Mouse (Mus musculus) liver, embryonic 14.5 days (tissue): ENCODE results near the gene Rbl2. TPM values are rescaled to one million over a fixed set of nuclear protein-coding genes. Genes with fewer than 3 reads are reported as not detected.

Source experiments
- ATAC-seq: fragments of 200-750 bp; cut with Nextera tagmentation; 2 replicates; pipeline ENCODE4 v1.8.0; 2017; ENCODE audit warnings: moderate number of reproducible peaks, mild to moderate bottlenecking, moderate library complexity; ENCODE audit not compliant: insufficient read depth
- DNase-seq, 3 experiments: peaks; one replicate each; pipeline ENCODE4 v3.0.0-alpha.2; 2012 to 2013; ENCODE audit warnings: low read depth in 3 of 3, low spot score in 3 of 3
- H3K27ac ChIP-seq: fragments of 300-500 bp; sonication (generic); 2 replicates; pipeline ENCODE4 v1.5.1; 2014; ENCODE audit warnings: moderate library complexity, mild to moderate bottlenecking, control low read depth, inconsistent platforms
- H3K27me3 ChIP-seq: fragments of 300-500 bp; sonication (generic); 2 replicates; pipeline ENCODE4 v1.6.1; 2014; ENCODE audit warnings: mild to moderate bottlenecking, low read length, moderate library complexity; ENCODE audit not compliant: control insufficient read depth, insufficient read depth
- H3K36me3 ChIP-seq: fragments of 300-500 bp; sonication (generic); replicated peaks from 2 replicates; pipeline ENCODE4 v1.6.1; 2014; ENCODE audit warnings: low read depth; ENCODE audit not compliant: control insufficient read depth, insufficient read depth
- H3K4me1 ChIP-seq, 2 experiments: fragments of 200-500 bp in 1 of 2; fragments of 300-500 bp in 1 of 2; sonication (generic) in 1 of 2; replicated peaks; 2 replicates each; pipeline ENCODE4 v1.6.1; 2012 to 2014; ENCODE audit warnings: antibody characterized with exemption in 1 of 2, inconsistent platforms in 1 of 2, low read length in 1 of 2; ENCODE audit not compliant: control insufficient read depth in 2 of 2, insufficient read depth in 2 of 2
- H3K4me2 ChIP-seq: fragments of 300-500 bp; sonication (generic); 2 replicates; pipeline ENCODE4 v1.6.1; 2014; ENCODE audit warnings: low read depth, mild to moderate bottlenecking, control low read depth, moderate library complexity
- H3K4me3 ChIP-seq, 2 experiments: fragments of 200-500 bp in 1 of 2; fragments of 300-500 bp in 1 of 2; sonication (generic) in 1 of 2; 2 replicates each; pipeline ENCODE4 v1.5.1; 2012 to 2014; ENCODE audit warnings: low read depth in 2 of 2, low read length in 2 of 2, mild to moderate bottlenecking in 2 of 2, control low read depth in 1 of 2, inconsistent platforms in 1 of 2, moderate library complexity in 1 of 2; ENCODE audit not compliant: insufficient read depth in 1 of 2
- H3K9ac ChIP-seq: fragments of 300-500 bp; sonication (generic); replicated peaks from 2 replicates; pipeline ENCODE4 v1.6.1; 2014; ENCODE audit warnings: mild to moderate bottlenecking, control low read depth, moderate library complexity
- H3K9me3 ChIP-seq: fragments of 300-500 bp; sonication (generic); 2 replicates; pipeline ENCODE4 v1.6.1; 2016; ENCODE audit warnings: low read length, mixed read lengths; ENCODE audit not compliant: control insufficient read depth
- CTCF ChIP-seq: IDR thresholded peaks from 2 replicates; pipeline ENCODE4 v1.5.1; 2016; ENCODE audit warnings: antibody characterized with exemption, low read depth, control low read depth
- EP300 ChIP-seq: IDR thresholded peaks from 2 replicates; pipeline ENCODE4 v1.6.1; 2016; ENCODE audit warnings: antibody characterized with exemption, low read depth
- WGBS: fragments of 180-500 bp; shearing (Covaris S2); extraction: QIAGEN DNeasy Blood & Tissue Kit; methylation state at CpG from one replicate; pipeline ENCODE4 v1.1.7; 2014; ENCODE audit not compliant: insufficient replicate concordance; 5-methylcytosine and 5-hydroxymethylcytosine counted together
- polyA plus RNA-seq, 2 experiments: library from polyadenylated mRNA; depleted of rRNA in 1 of 2; stranded (reverse) in 1 of 2; unstranded in 1 of 2; fragments of >200 nt; fragmentation: Nextera tagmentation in 1 of 2; extraction: Ambion mirVana in 1 of 2; gene quantifications; 2 replicates each; pipeline versions ENCODE4 v1.2.1 to v1.2.3; 2012 to 2014

Gene Rbl2
- polyA plus RNA-seq, 2 experiments = 4.5 to 4.9 TPM

GRCm38 (mm10) chr8:91126786-91127185, 56.9 kb downstream of the Rbl2 start:
- TF ChIP-seq CTCF = no peak
- no peak for TF ChIP-seq EP300
- Histone ChIP-seq H3K36me3 (peaks cover 3% of the 10 kb centered on the region), H3K9ac (no peak overlapping the region), H3K4me3 (no peak overlapping the region), H3K27me3 (no peaks in the 10 kb centered on the region), H3K4me2 (no peak overlapping the region), H3K27ac (no peak overlapping the region), H3K9me3 (no peaks in the 10 kb centered on the region), H3K4me1 (no peaks in the 10 kb centered on the region)
- DNase-seq (no peak), ATAC-seq (no peak)
- WGBS = 80% methylated on average over 8 of the region's 8 CpGs

- Histone ChIP-seq H3K27ac (no peak overlapping the region), H3K27me3 (no peaks in the 10 kb centered on the region), H3K9ac (no peak overlapping the region), H3K9me3 (no peaks in the 10 kb centered on the region), H3K36me3 (no peaks in the 10 kb centered on the region), H3K4me1 (peaks cover 0 to 8% of the 10 kb centered on the region in 2 experiments; a peak in 1 of 4 replicates), H3K4me3 (no peak overlapping the region; a peak in 1 of 4 replicates), H3K4me2 (peak overlapping the region; percentile 86)
- WGBS = 66% methylated on average over 4 of the region's 4 CpGs
- DNase-seq (no peak), ATAC-seq (no peak)
- TF ChIP-seq EP300 (no peak), CTCF (no peak)
These were observed 62.9 kb downstream of the Rbl2 start for GRCm38 (mm10) chr8:91132731-91133130.

- peaks cover 0 to 8% of the 10 kb centered on the region in 2 experiments; a peak in 1 of 4 replicates for H3K4me1 ChIP-seq
- no peaks in the 10 kb centered on the region for H3K9me3 ChIP-seq
- no peaks in the 10 kb centered on the region for H3K27me3 ChIP-seq
- ATAC-seq = peak; percentile 64
- peak overlapping the region; percentile 67 to 83 for H3K4me3 ChIP-seq
- DNase-seq = no peak
- TF ChIP-seq EP300 = no peak
- TF ChIP-seq CTCF = no peak
- WGBS = 1% methylated on average over 53 of the region's 58 CpGs
- H3K27ac ChIP-seq = no peak overlapping the region
- H3K36me3 ChIP-seq = no peaks in the 10 kb centered on the region
- H3K9ac ChIP-seq = peak overlapping the region; percentile 59
- peak overlapping the region; percentile 86 for H3K4me2 ChIP-seq
These were observed 63.7 kb downstream of the Rbl2 start for GRCm38 (mm10) chr8:91133441-91134069.

DNA sequence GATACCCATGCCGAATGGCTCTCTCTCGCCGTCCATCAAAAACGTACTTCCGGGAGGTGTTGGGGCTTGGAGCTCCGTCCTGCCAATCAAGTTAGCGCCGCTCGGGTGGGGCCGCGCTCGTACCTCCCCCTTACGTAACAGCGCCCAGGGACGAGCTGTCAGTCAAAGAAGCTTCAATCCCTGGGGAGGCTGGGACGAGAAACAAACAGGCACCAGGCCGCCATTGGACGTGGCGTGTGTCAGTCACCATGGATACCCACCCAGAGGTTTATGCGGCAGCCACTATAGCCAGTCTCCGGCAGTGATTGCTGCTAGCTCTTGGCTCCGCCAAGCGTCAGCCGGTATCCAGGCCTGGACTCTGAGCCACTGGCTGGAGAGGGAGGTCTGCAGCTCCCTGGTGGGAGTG, 64.2 kb downstream of the Rbl2 start:
- H3K4me2 ChIP-seq = peak overlapping the region; percentile 86
- no peak overlapping the region for H3K27ac ChIP-seq
- peak overlapping the region; percentile 57 to 67 for H3K4me3 ChIP-seq
- under 1% methylated on average over 24 of the region's 24 CpGs for WGBS
- DNase-seq (peak; percentile 98 to 99 (median 98)), ATAC-seq (peak; percentile 99)
- TF ChIP-seq EP300 (no peak), CTCF (peak; percentile 45)
- no peaks in the 10 kb centered on the region for H3K9me3 ChIP-seq
- peaks cover 0 to 8% of the 10 kb centered on the region in 2 experiments; a peak in 1 of 4 replicates for H3K4me1 ChIP-seq
- peak overlapping the region; percentile 43 for H3K9ac ChIP-seq
- no peaks in the 10 kb centered on the region for H3K36me3 ChIP-seq
- no peaks in the 10 kb centered on the region for H3K27me3 ChIP-seq

DNA sequence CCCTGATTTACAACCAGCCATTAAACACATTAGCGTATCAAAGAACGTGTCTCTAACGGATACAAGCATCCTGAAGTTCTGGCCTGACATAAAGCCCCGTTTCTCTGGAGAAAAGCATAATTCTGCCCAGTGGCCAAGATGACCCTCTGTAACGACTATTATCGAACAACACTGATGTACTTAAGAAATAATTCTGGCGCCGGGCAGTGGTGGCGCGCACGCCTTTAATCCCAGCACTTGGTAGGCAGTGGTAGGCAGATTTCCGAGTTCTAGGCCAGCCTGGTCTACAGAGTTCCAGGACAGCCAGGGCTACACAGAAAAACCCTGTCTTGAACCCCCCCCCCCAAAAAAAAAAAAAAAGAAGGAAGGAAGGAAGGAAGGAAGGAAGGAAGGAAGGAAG, 64.8 kb downstream of the Rbl2 start:
- Histone ChIP-seq H3K9ac (no peak overlapping the region), H3K27me3 (no peaks in the 10 kb centered on the region), H3K4me1 (peaks cover 0 to 8% of the 10 kb centered on the region in 2 experiments; a peak in 1 of 4 replicates), H3K4me3 (peak overlapping the region in 1 of 2 experiments; percentile 67; a peak in 2 of 4 replicates), H3K36me3 (no peaks in the 10 kb centered on the region), H3K4me2 (peak overlapping the region; percentile 86), H3K9me3 (no peaks in the 10 kb centered on the region), H3K27ac (no peak overlapping the region)
- DNase-seq (no peak), ATAC-seq (no peak)
- TF ChIP-seq EP300 = no peak
- TF ChIP-seq CTCF = no peak
- WGBS = 67% methylated on average over 12 of the region's 12 CpGs
